Mouse (Mus musculus) embryonic fibroblast, embryonic 13.5 days (primary cell): Measurements from ENCODE around the gene 1810010H24Rik. TPM values are rescaled to one million over a fixed set of nuclear protein-coding genes. Genes with fewer than 3 reads are reported as not detected.
"Not testable (repeated sequence)": the region's sequence is repeated elsewhere in the genome, so short reads cannot be mapped to it uniquely, and the experiment has no call there.

Experiments used
- H3K27ac ChIP-seq: 2 replicates; pipeline ENCODE4 v1.5.1; 2012; ENCODE audit warnings: low read length, control low read depth, inconsistent platforms; ENCODE audit not compliant: insufficient read depth
- H3K4me1 ChIP-seq: 2 replicates; pipeline ENCODE4 v1.6.1; 2011; ENCODE audit warnings: low read length; ENCODE audit not compliant: control insufficient read depth, insufficient read depth
- H3K4me3 ChIP-seq: 2 replicates; pipeline ENCODE4 v1.5.1; 2011; ENCODE audit warnings: mild to moderate bottlenecking, control low read depth, low read length; ENCODE audit not compliant: insufficient read depth
- CTCF ChIP-seq: IDR thresholded peaks from 2 replicates; pipeline ENCODE4 v1.5.1; 2011; ENCODE audit warnings: mild to moderate bottlenecking, control low read depth, low read length, moderate library complexity, borderline replicate concordance; ENCODE audit not compliant: insufficient read depth
- POLR2A ChIP-seq: IDR thresholded peaks from 2 replicates; pipeline ENCODE4 v1.6.1; 2011; ENCODE audit warnings: low read depth, mild to moderate bottlenecking, control low read depth, low read length, moderate library complexity
- polyA plus RNA-seq: library from polyadenylated mRNA; stranded (reverse); fragments of >200 nt; gene quantifications from 2 replicates; pipeline ENCODE4 v1.2.4, GENCODE M21; 2011; ENCODE audit warnings: low read depth; ENCODE audit not compliant: missing spikeins, insufficient read length

The 1810010H24Rik gene
- polyA plus RNA-seq, 1 experiment: 1.4 TPM

DNA sequence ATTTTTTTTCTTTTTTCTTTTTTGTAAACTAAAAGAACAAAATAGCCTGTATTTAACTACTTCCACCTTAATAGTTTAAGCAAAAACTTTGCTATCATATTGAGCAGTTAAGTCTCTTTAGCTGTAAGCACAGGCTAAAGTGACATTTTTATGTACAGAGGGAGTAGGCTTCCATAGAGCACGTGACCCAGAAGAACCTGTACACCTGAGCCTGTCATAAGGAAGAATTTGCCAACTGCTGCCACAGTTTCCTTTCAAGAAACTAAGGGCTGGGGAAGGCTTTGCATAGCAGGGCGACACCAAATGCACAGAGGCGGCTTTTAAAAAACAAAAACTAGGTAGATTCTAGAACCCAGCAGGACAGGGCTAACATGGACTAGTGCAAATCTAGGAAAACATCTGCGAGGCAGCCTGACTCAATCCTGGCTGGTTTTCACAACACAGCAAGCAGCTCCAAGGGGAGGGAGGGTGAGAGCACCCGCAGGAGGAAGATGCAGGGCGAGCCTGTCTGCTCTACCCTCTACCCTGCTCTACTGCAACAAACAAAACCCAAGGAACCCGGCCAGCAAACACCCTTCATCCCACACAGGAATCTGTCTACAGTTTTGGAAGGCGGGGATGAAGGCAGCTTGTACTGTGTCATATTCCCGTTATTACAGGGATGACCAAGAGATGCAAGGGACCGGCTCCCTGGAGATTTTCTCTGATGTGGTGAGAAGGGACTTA is 8.8 kb downstream of the 1810010H24Rik start:
- no peak overlapping the region for H3K4me3 ChIP-seq
- no peak for TF ChIP-seq CTCF
- TF ChIP-seq POLR2A: no peak
- H3K27ac ChIP-seq: no peak overlapping the region

GRCm38 (mm10) chr11:107039417-107039816 is 13.9 kb downstream of the 1810010H24Rik start:
- Histone ChIP-seq H3K4me1 (no peaks in the 10 kb centered on the region), H3K4me3 (no peak overlapping the region), H3K27ac (no peak overlapping the region)
- TF ChIP-seq POLR2A (no peak), CTCF (no peak)

More for the DNA sequence above, 8.8 kb downstream of the 1810010H24Rik start:
- H3K4me1 ChIP-seq: no peaks in the 10 kb centered on the region

GRCm38 (mm10) chr11:107041396-107041795 is 15.9 kb downstream of the 1810010H24Rik start:
- H3K4me3 ChIP-seq: no peak overlapping the region
- H3K4me1 ChIP-seq: no peaks in the 10 kb centered on the region
- no peak overlapping the region for H3K27ac ChIP-seq
- TF ChIP-seq POLR2A: no peak
- no peak for TF ChIP-seq CTCF

- Histone ChIP-seq H3K27ac (no peak overlapping the region), H3K4me1 (no peaks in the 10 kb centered on the region), H3K4me3 (no peak overlapping the region)
- no peak for TF ChIP-seq CTCF
Measured at GRCm38 (mm10) chr11:107043361-107043760, 17.9 kb downstream of the 1810010H24Rik start.

- no peak overlapping the region for H3K27ac ChIP-seq
- no peaks in the 10 kb centered on the region for H3K4me1 ChIP-seq
- H3K4me3 ChIP-seq: no peak overlapping the region
- no peak for TF ChIP-seq POLR2A
- no peak for TF ChIP-seq CTCF
Measured at GRCm38 (mm10) chr11:107044321-107044720, 18.8 kb downstream of the 1810010H24Rik start.

DNA sequence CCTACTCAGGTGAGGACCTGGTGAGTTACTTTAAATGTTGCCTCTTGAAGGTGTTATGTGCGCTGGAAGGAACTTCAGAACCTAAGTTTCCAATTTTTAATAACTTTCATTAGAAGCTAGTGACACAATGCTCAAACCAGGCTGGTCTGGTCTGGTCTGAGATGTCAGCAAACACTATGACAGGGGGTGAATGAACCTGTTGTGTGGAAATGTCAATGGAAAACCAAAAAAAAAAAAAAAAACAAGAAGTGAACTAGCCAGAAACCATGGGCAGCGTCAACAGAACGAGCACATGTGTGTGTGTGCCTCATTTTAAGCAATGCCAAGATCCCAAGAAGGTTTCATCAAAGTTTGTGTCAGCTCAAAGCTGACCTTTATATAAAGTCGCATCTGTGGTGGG is 20.1 kb downstream of the 1810010H24Rik start:
- Histone ChIP-seq H3K4me3 (no peak overlapping the region), H3K27ac (no peak overlapping the region), H3K4me1 (no peaks in the 10 kb centered on the region)
- TF ChIP-seq CTCF (no peak), POLR2A (no peak)

DNA sequence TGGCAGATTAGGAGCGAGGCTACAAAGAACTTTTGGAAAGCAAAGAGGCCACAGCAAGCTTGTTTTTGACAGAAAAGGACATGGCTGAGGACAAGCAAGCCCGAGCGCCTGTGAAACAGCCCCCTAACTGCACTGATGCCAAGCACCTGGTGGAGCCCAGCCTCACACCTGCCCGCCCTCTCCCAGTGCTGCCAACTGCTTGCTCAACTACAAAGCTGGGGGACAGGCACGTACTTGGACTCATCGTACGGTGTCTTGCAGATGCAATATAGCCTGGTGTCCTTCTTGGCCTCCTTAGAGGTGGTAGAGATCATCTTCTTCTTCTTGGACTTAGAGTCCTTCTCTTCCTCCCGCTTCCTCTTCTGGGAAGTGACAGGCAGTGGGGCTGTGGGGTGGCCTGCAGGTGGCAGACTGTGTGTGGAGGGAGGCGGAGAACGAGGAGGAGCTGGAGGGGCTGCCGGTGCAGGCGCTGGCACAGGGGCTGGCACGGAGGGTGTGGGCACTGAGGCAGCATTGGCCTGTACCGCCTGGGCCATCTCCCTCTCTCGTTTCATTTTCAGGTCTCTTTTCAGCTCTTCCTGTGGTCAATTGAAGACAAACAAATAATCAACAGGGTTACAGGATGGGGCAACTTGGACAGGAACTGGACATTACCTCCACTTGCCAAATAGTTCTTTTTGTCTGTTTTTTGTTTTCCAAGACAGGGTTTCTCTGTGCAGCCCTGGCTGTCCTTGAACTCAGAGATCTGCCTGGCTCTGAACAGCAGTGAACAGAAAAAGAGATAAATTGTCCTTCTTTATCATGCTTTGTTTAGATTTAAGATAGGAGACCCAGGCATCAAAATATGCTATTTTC is 21.5 kb downstream of the 1810010H24Rik start:
- TF ChIP-seq CTCF (no peak), POLR2A (no peak)
- Histone ChIP-seq H3K4me3 (no peak overlapping the region), H3K27ac (no peak overlapping the region), H3K4me1 (no peaks in the 10 kb centered on the region)

DNA sequence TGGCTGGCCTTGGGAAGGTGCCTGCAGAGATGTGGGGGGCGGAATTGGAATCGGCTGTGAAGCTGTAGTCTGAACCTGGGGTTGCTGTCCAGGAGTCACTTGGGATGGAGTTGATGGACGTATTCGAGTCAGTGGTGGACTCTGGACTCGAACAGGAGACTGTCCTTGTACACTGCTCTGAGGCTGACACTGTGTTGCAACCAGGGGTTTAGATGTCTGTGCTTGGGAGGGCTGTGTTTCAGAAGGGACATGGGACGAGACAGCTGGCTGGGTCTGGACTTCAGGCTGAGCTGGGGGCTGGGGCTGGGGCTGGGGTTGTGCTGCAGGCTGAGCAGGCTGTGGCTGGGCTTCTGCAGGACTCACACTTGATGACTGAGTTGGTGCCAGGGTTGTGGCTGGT is 29.4 kb downstream of the 1810010H24Rik start:
- H3K4me3 ChIP-seq: no peak overlapping the region
- H3K27ac ChIP-seq: no peak overlapping the region
- no peaks in the 10 kb centered on the region for H3K4me1 ChIP-seq
- no peak for TF ChIP-seq POLR2A

DNA sequence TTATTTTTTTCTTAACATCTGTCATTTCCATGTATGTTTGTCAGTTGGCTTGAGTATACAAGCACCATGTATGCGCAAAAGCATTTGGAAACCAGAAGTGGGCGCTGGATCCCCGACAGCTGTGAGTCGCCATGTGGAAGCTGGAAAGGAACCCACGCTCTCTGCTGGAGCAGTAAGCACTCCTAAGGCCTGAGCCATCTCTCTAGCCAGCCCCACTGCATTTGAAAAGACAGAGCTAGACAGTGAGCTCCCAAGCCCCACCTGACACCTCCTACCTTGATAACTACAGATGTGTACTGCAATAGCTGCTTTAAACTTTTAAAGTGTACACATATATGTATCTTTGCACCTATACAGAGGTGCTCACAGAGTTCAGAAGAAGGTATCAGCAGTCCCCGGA is 31.9 kb downstream of the 1810010H24Rik start:
- no peak overlapping the region for H3K27ac ChIP-seq
- no peak for TF ChIP-seq POLR2A
- no peak for TF ChIP-seq CTCF
- no peaks in the 10 kb centered on the region for H3K4me1 ChIP-seq
- H3K4me3 ChIP-seq: no peak overlapping the region

DNA sequence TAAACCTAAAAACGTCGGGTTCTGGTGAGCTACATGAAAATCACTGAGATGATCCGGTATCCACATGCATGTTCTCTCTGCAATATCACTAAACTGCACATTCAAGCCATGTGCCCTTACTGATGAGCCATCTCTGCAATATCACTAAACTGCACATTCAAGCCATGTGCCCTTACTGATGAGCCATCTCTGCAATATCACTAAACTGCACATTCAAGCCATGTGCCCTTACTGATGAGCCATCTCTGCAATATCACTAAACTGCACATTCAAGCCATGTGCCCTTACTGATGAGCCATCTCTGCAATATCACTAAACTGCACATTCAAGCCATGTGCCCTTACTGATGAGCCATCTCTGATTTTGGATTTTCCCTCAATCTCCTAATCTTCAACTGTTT is 34.2 kb downstream of the 1810010H24Rik start:
- H3K4me3 ChIP-seq: not testable (repeated sequence)

GRCm38 (mm10) chr11:107060941-107061340 is 35.5 kb downstream of the 1810010H24Rik start:
- Histone ChIP-seq H3K4me3 (no peak overlapping the region), H3K27ac (no peak overlapping the region), H3K4me1 (no peaks in the 10 kb centered on the region; the same call in 1 of the 2 replicates)
- TF ChIP-seq POLR2A (no peak), CTCF (no peak)

More for the DNA sequence above, 34.2 kb downstream of the 1810010H24Rik start:
- H3K27ac ChIP-seq, H3K4me1 ChIP-seq: not testable (repeated sequence)
